Mouse (Mus musculus): ENCODE measurements around the gene Mob1a.

DNA sequence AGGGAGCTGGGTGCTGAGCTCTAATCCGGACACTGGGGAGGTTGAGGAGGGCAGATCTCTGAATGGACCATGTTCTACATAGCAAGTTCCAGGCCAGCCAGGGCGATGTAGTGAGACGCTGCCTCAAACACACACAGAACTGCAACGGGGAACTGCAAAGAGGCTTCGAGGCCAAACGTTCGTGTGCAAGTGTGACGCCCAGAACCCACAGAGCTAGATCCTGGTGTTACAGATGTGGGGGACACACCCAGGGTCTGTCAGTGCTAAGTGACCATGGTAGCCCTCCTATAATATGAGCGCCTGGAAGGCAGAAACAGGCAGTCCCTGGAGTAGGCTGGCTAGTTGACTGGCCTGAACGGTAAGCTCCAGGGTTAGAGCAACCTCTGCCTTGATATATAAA, 31.6 kb downstream of the Mob1a start:
- TF ChIP-seq POLR2A (IDR thresholded peaks at IDR 0.05; ENCODE audit: low read depth, low read length) = no peak
- TF ChIP-seq CTCF (IDR thresholded peaks at IDR 0.05; ENCODE audit: extremely low read depth, insufficient read depth, insufficient read length, insufficient replicate concordance) = no peak
